Mouse (Mus musculus) hindbrain, embryonic 13.5 days (tissue): ENCODE measurements around the gene Grik5. TPM values are rescaled to one million over a fixed set of nuclear protein-coding genes. Genes with fewer than 3 reads are reported as not detected.
A peak's percentile ranks its signal among the peaks of the same experiment; 100 is the strongest.

Experiments used
- ATAC-seq: fragments of 200-750 bp; cut with Nextera tagmentation; 2 replicates; pipeline ENCODE4 v1.8.0; 2017; ENCODE audit warnings: moderate TSS enrichment; ENCODE audit not compliant: low FRiP score
- H3K27ac ChIP-seq: fragments of 300-500 bp; sonication (generic); 2 replicates; pipeline ENCODE4 v1.5.1; 2015; ENCODE audit warnings: inconsistent platforms, mild to moderate bottlenecking, moderate library complexity
- H3K27me3 ChIP-seq: fragments of 300-500 bp; sonication (generic); 2 replicates; pipeline ENCODE4 v1.6.1; 2015; ENCODE audit warnings: mild to moderate bottlenecking, inconsistent platforms
- H3K36me3 ChIP-seq: fragments of 300-500 bp; sonication (generic); 2 replicates; pipeline ENCODE4 v1.6.1; 2015; ENCODE audit warnings: mild to moderate bottlenecking, inconsistent platforms
- H3K4me1 ChIP-seq: fragments of 300-500 bp; sonication (generic); replicated peaks from 2 replicates; pipeline ENCODE4 v1.6.1; 2015; ENCODE audit warnings: inconsistent platforms
- H3K4me2 ChIP-seq: fragments of 300-500 bp; sonication (generic); 2 replicates; pipeline ENCODE4 v1.6.1; 2015; ENCODE audit warnings: inconsistent platforms, mild to moderate bottlenecking, moderate library complexity
- H3K4me3 ChIP-seq: fragments of 300-500 bp; sonication (generic); 2 replicates; pipeline ENCODE4 v1.5.1; 2015; ENCODE audit warnings: mild to moderate bottlenecking, inconsistent platforms
- H3K9ac ChIP-seq: fragments of 300-500 bp; sonication (generic); 2 replicates; pipeline ENCODE4 v1.6.1; 2015; ENCODE audit warnings: mild to moderate bottlenecking, inconsistent platforms
- H3K9me3 ChIP-seq: fragments of 300-500 bp; sonication (generic); 2 replicates; pipeline ENCODE4 v1.6.1; 2016; ENCODE audit warnings: inconsistent platforms
- WGBS: fragments of 180-500 bp; shearing (Covaris S2); methylation state at CpG from one replicate; pipeline ENCODE4 v1.1.7; 2015; 5-methylcytosine and 5-hydroxymethylcytosine counted together
- polyA plus RNA-seq: library from polyadenylated mRNA; unstranded; fragments of >200 nt; fragmentation: Nextera tagmentation; extraction: Ambion mirVana; gene quantifications from 2 replicates; pipeline ENCODE4 v1.2.1, GENCODE M21; 2015

Gene Grik5
- polyA plus RNA-seq, 1 experiment from 2014 or later = 16.1 TPM

- Histone ChIP-seq H3K4me2 (peak overlapping the region; percentile 71), H3K9ac (peak overlapping the region; percentile 96), H3K36me3 (peaks cover 37% of the 10 kb centered on the region), H3K27me3 (0 out of 2 replicates have a peak, but pooled peaks cover 2% of the 10 kb centered on the region), H3K27ac (peak overlapping the region; percentile 66), H3K9me3 (no peaks in the 10 kb centered on the region), H3K4me3 (peak overlapping the region; percentile 84), H3K4me1 (peaks cover 56% of the 10 kb centered on the region)
- no peak for ATAC-seq
- WGBS = 34% methylated on average over 11 of the region's 11 CpGs
Observed at GRCm38 (mm10) chr7:25003291-25003690, 68.9 kb downstream of the Grik5 start.

- WGBS = 78% methylated on average over 12 of the region's 12 CpGs
- no peak for ATAC-seq
- H3K27ac ChIP-seq = no peak overlapping the region
- no peak overlapping the region for H3K4me3 ChIP-seq
- no peaks in the 10 kb centered on the region for H3K27me3 ChIP-seq
- H3K9me3 ChIP-seq = no peaks in the 10 kb centered on the region
- H3K4me2 ChIP-seq = no peak overlapping the region
- peaks cover 31% of the 10 kb centered on the region for H3K4me1 ChIP-seq
- no peak overlapping the region for H3K9ac ChIP-seq
- peaks cover 57% of the 10 kb centered on the region for H3K36me3 ChIP-seq
Observed at GRCm38 (mm10) chr7:25000711-25001110, 71.4 kb downstream of the Grik5 start.

- no peak for ATAC-seq
- peaks cover 62% of the 10 kb centered on the region for H3K36me3 ChIP-seq
Observed at GRCm38 (mm10) chr7:25000211-25000610, 71.9 kb downstream of the Grik5 start.

GRCm38 (mm10) chr7:24993081-24993480 lies 79.1 kb downstream of the Grik5 start:
- no peak overlapping the region for H3K4me2 ChIP-seq
- peaks cover 93% of the 10 kb centered on the region for H3K36me3 ChIP-seq
- no peak overlapping the region for H3K4me3 ChIP-seq
- H3K27me3 ChIP-seq = no peaks in the 10 kb centered on the region
- 78% methylated on average over 6 of the region's 6 CpGs for WGBS
- no peak overlapping the region for H3K9ac ChIP-seq
- H3K4me1 ChIP-seq = no peaks in the 10 kb centered on the region
- ATAC-seq = no peak
- no peaks in the 10 kb centered on the region for H3K9me3 ChIP-seq
- H3K27ac ChIP-seq = no peak overlapping the region

More at GRCm38 (mm10) chr7:25000211-25000610, 71.9 kb downstream of the Grik5 start:
- no peak overlapping the region for H3K27ac ChIP-seq
- H3K4me2 ChIP-seq = no peak overlapping the region
- H3K4me1 ChIP-seq = peaks cover 27% of the 10 kb centered on the region
- H3K27me3 ChIP-seq = no peaks in the 10 kb centered on the region
- H3K4me3 ChIP-seq = no peak overlapping the region
- 79% methylated on average over 7 of the region's 7 CpGs for WGBS
- H3K9me3 ChIP-seq = no peaks in the 10 kb centered on the region
- no peak overlapping the region for H3K9ac ChIP-seq

- Histone ChIP-seq H3K27me3 (no peaks in the 10 kb centered on the region), H3K36me3 (peaks cover 97% of the 10 kb centered on the region), H3K4me1 (no peaks in the 10 kb centered on the region), H3K4me3 (no peak overlapping the region), H3K9me3 (no peaks in the 10 kb centered on the region), H3K9ac (no peak overlapping the region), H3K4me2 (no peak overlapping the region), H3K27ac (no peak overlapping the region)
- 81% methylated on average over 8 of the region's 8 CpGs for WGBS
- ATAC-seq = no peak
Observed at GRCm38 (mm10) chr7:24990478-24990877, 81.7 kb downstream of the Grik5 start.

GRCm38 (mm10) chr7:24987941-24988340 lies 84.2 kb downstream of the Grik5 start:
- Histone ChIP-seq H3K9me3 (no peaks in the 10 kb centered on the region), H3K27me3 (no peaks in the 10 kb centered on the region), H3K36me3 (peaks cover 95% of the 10 kb centered on the region), H3K9ac (no peak overlapping the region; the same call in 1 of the 2 replicates), H3K27ac (no peak overlapping the region), H3K4me1 (no peaks in the 10 kb centered on the region), H3K4me2 (no peak overlapping the region), H3K4me3 (no peak overlapping the region)
- no peak for ATAC-seq
- 90% methylated on average over 14 of the region's 14 CpGs for WGBS

- 76% methylated on average over 5 of the region's 5 CpGs for WGBS
Observed at GRCm38 (mm10) chr7:24985799-24986198, 86.3 kb downstream of the Grik5 start.

GRCm38 (mm10) chr7:24984307-24984706 lies 87.8 kb downstream of the Grik5 start:
- no peak for ATAC-seq
- 93% methylated on average over 2 of the region's 2 CpGs for WGBS
- no peaks in the 10 kb centered on the region for H3K4me1 ChIP-seq

More at GRCm38 (mm10) chr7:24985799-24986198, 86.3 kb downstream of the Grik5 start:
- H3K4me3 ChIP-seq = no peak overlapping the region
- no peaks in the 10 kb centered on the region for H3K27me3 ChIP-seq
- no peaks in the 10 kb centered on the region for H3K4me1 ChIP-seq
- H3K9ac ChIP-seq = no peak overlapping the region
- no peak overlapping the region for H3K4me2 ChIP-seq
- no peak for ATAC-seq
- H3K27ac ChIP-seq = no peak overlapping the region
- no peaks in the 10 kb centered on the region for H3K9me3 ChIP-seq
- H3K36me3 ChIP-seq = peaks cover 98% of the 10 kb centered on the region

GRCm38 (mm10) chr7:24983396-24983795 lies 88.8 kb downstream of the Grik5 start:
- no peak overlapping the region for H3K4me2 ChIP-seq
- no peaks in the 10 kb centered on the region for H3K27me3 ChIP-seq
- H3K4me3 ChIP-seq = no peak overlapping the region
- no peak overlapping the region for H3K27ac ChIP-seq
- no peaks in the 10 kb centered on the region for H3K9me3 ChIP-seq
- H3K4me1 ChIP-seq = no peaks in the 10 kb centered on the region
- WGBS = 84% methylated on average over 5 of the region's 5 CpGs
- peaks cover 98% of the 10 kb centered on the region for H3K36me3 ChIP-seq
- ATAC-seq = no peak
- no peak overlapping the region for H3K9ac ChIP-seq

More at GRCm38 (mm10) chr7:24984307-24984706, 87.8 kb downstream of the Grik5 start:
- H3K4me2 ChIP-seq = no peak overlapping the region
- H3K36me3 ChIP-seq = peaks cover 98% of the 10 kb centered on the region
- H3K27me3 ChIP-seq = no peaks in the 10 kb centered on the region
- no peak overlapping the region for H3K9ac ChIP-seq
- no peaks in the 10 kb centered on the region for H3K9me3 ChIP-seq
- H3K4me3 ChIP-seq = no peak overlapping the region
- H3K27ac ChIP-seq = no peak overlapping the region

- no peak for ATAC-seq
- Histone ChIP-seq H3K36me3 (peaks cover 81% of the 10 kb centered on the region), H3K9me3 (no peaks in the 10 kb centered on the region), H3K4me2 (no peak overlapping the region), H3K4me1 (no peaks in the 10 kb centered on the region), H3K27ac (no peak overlapping the region), H3K4me3 (no peak overlapping the region), H3K9ac (no peak overlapping the region), H3K27me3 (no peaks in the 10 kb centered on the region)
- WGBS = 79% methylated on average over 7 of the region's 7 CpGs
Observed at GRCm38 (mm10) chr7:24980439-24980838, 91.7 kb downstream of the Grik5 start.

GRCm38 (mm10) chr7:24978781-24979180 lies 93.4 kb downstream of the Grik5 start:
- Histone ChIP-seq H3K36me3 (peaks cover 67% of the 10 kb centered on the region), H3K4me3 (no peak overlapping the region), H3K4me1 (no peaks in the 10 kb centered on the region), H3K9ac (no peak overlapping the region), H3K27ac (no peak overlapping the region), H3K4me2 (no peak overlapping the region), H3K27me3 (no peaks in the 10 kb centered on the region), H3K9me3 (no peaks in the 10 kb centered on the region)
- 84% methylated on average over 7 of the region's 7 CpGs for WGBS
- ATAC-seq = no peak

GRCm38 (mm10) chr7:24974893-24975595 lies 97.1 kb downstream of the Grik5 start:
- peaks cover 13% of the 10 kb centered on the region for H3K4me1 ChIP-seq
- H3K36me3 ChIP-seq = peaks cover 29% of the 10 kb centered on the region
- H3K9me3 ChIP-seq = no peaks in the 10 kb centered on the region
- no peak overlapping the region for H3K4me2 ChIP-seq
- no peak overlapping the region for H3K4me3 ChIP-seq
- H3K9ac ChIP-seq = no peak overlapping the region
- no peaks in the 10 kb centered on the region for H3K27me3 ChIP-seq
- ATAC-seq = no peak
- H3K27ac ChIP-seq = no peak overlapping the region
- 27% methylated on average over 9 of the region's 9 CpGs for WGBS

GRCm38 (mm10) chr7:24973902-24974301 lies 98.2 kb downstream of the Grik5 start:
- peaks cover 16% of the 10 kb centered on the region for H3K4me1 ChIP-seq
- no peak overlapping the region for H3K9ac ChIP-seq
- H3K4me3 ChIP-seq = no peak overlapping the region
- H3K27ac ChIP-seq = no peak overlapping the region
- 73% methylated on average over 5 of the region's 5 CpGs for WGBS
- H3K9me3 ChIP-seq = no peaks in the 10 kb centered on the region
- no peak for ATAC-seq
- H3K27me3 ChIP-seq = no peaks in the 10 kb centered on the region
- no peak overlapping the region for H3K4me2 ChIP-seq
- peaks cover 29% of the 10 kb centered on the region for H3K36me3 ChIP-seq
